Mouse (Mus musculus) forebrain, embryonic 14.5 days (tissue): ENCODE results near the gene Rbm25. TPM values are rescaled to one million over a fixed set of nuclear protein-coding genes. Genes with fewer than 3 reads are reported as not detected.

Experiments
- ATAC-seq: fragments of 200-750 bp; cut with Nextera tagmentation; 2 replicates; pipeline ENCODE4 v1.8.0; 2017; ENCODE audit warnings: mild to moderate bottlenecking, moderate library complexity
- DNase-seq: peaks from one replicate; pipeline ENCODE4 v3.0.0-alpha.2; 2015; ENCODE audit warnings: low spot score
- H3K27ac ChIP-seq: fragments of 300-500 bp; sonication (generic); 2 replicates; pipeline ENCODE4 v1.5.1; 2014; ENCODE audit warnings: low read depth, mild to moderate bottlenecking, control low read depth, low read length, moderate library complexity
- H3K27me3 ChIP-seq: fragments of 300-500 bp; sonication (generic); replicated peaks from 2 replicates; pipeline ENCODE4 v1.6.1; 2014; ENCODE audit warnings: low read length, control low read depth, mixed read lengths; ENCODE audit not compliant: control insufficient read depth, insufficient read depth
- H3K36me3 ChIP-seq: fragments of 300-500 bp; sonication (generic); 2 replicates; pipeline ENCODE4 v1.6.1; 2014; ENCODE audit warnings: low read length, control low read depth; ENCODE audit not compliant: control insufficient read depth, insufficient read depth
- H3K4me1 ChIP-seq: fragments of 300-500 bp; sonication (generic); 2 replicates; pipeline ENCODE4 v1.6.1; 2014; ENCODE audit warnings: antibody characterized with exemption, low read length, control low read depth; ENCODE audit not compliant: control insufficient read depth, insufficient read depth
- H3K4me2 ChIP-seq: fragments of 300-500 bp; sonication (generic); 2 replicates; pipeline ENCODE4 v1.6.1; 2014; ENCODE audit warnings: mild to moderate bottlenecking, control low read depth, low read length
- H3K4me3 ChIP-seq: fragments of 300-500 bp; sonication (generic); 2 replicates; pipeline ENCODE4 v1.5.1; 2014; ENCODE audit warnings: low read depth, low read length, control low read depth
- H3K9ac ChIP-seq: fragments of 300-500 bp; sonication (generic); 2 replicates; pipeline ENCODE4 v1.6.1; 2014; ENCODE audit warnings: mild to moderate bottlenecking, low read length, control low read depth, moderate library complexity
- H3K9me3 ChIP-seq: fragments of 300-500 bp; sonication (generic); replicated peaks from 2 replicates; pipeline ENCODE4 v1.6.1; 2016; ENCODE audit warnings: low read length, control low read depth, mixed read lengths; ENCODE audit not compliant: control insufficient read depth
- WGBS: fragments of 180-500 bp; shearing (Covaris S2); extraction: QIAGEN DNeasy Blood & Tissue Kit; methylation state at CpG from one replicate; pipeline ENCODE4 v1.1.7; 2014; 5-methylcytosine and 5-hydroxymethylcytosine counted together
- polyA plus RNA-seq: library from polyadenylated mRNA; unstranded; fragments of >200 nt; fragmentation: Nextera tagmentation; extraction: Ambion mirVana; gene quantifications from 2 replicates; pipeline ENCODE4 v1.2.1, GENCODE M21; 2014

Rbm25 gene
- polyA plus RNA-seq, 1 experiment from 2014 or later: 164 TPM

GRCm38 (mm10) chr12:83632680-83633025, 1.6 kb downstream of the Rbm25 start:
- Histone ChIP-seq H3K9me3 (no peaks in the 10 kb centered on the region), H3K4me2 (peak overlapping the region; percentile 67), H3K4me3 (peak overlapping the region; percentile 91), H3K27ac (peak overlapping the region; percentile 95), H3K36me3 (peaks cover 18% of the 10 kb centered on the region), H3K9ac (peak overlapping the region; percentile 98), H3K27me3 (no peaks in the 10 kb centered on the region), H3K4me1 (no peaks in the 10 kb centered on the region)
- DNase-seq (peak; percentile 49), ATAC-seq (peak; percentile 49)
- WGBS: under 1% methylated on average over 20 of the region's 20 CpGs

- Histone ChIP-seq H3K4me1 (no peaks in the 10 kb centered on the region), H3K4me3 (peak overlapping the region; percentile 91), H3K36me3 (peaks cover 24% of the 10 kb centered on the region), H3K27ac (no peak overlapping the region), H3K27me3 (no peaks in the 10 kb centered on the region), H3K9ac (no peak overlapping the region), H3K4me2 (peak overlapping the region; percentile 67), H3K9me3 (no peaks in the 10 kb centered on the region)
- ATAC-seq (no peak), DNase-seq (no peak)
- 47% methylated on average over 2 of the region's 2 CpGs for WGBS
Measured at GRCm38 (mm10) chr12:83633807-83634206, 2.8 kb downstream of the Rbm25 start.

GRCm38 (mm10) chr12:83641233-83641632, 10.2 kb downstream of the Rbm25 start:
- H3K27me3 ChIP-seq: no peaks in the 10 kb centered on the region
- 97% methylated on average over 2 of the region's 2 CpGs for WGBS
- H3K27ac ChIP-seq: no peak overlapping the region
- DNase-seq: no peak
- peaks cover 59% of the 10 kb centered on the region for H3K36me3 ChIP-seq
- H3K4me3 ChIP-seq: no peak overlapping the region
- no peak overlapping the region for H3K4me2 ChIP-seq
- no peak for ATAC-seq
- H3K9me3 ChIP-seq: no peaks in the 10 kb centered on the region
- no peak overlapping the region for H3K9ac ChIP-seq
- H3K4me1 ChIP-seq: no peaks in the 10 kb centered on the region

- no peak for DNase-seq
- Histone ChIP-seq H3K9me3 (no peaks in the 10 kb centered on the region), H3K27me3 (no peaks in the 10 kb centered on the region), H3K4me1 (no peaks in the 10 kb centered on the region), H3K4me3 (no peak overlapping the region), H3K27ac (no peak overlapping the region), H3K4me2 (no peak overlapping the region), H3K36me3 (peaks cover 56% of the 10 kb centered on the region), H3K9ac (no peak overlapping the region)
- WGBS: 90% methylated on average over 1 of the region's 1 CpGs
- no peak for ATAC-seq
Measured at GRCm38 (mm10) chr12:83643116-83643515, 12.1 kb downstream of the Rbm25 start.

- Histone ChIP-seq H3K4me2 (no peak overlapping the region), H3K27ac (no peak overlapping the region), H3K9me3 (no peaks in the 10 kb centered on the region), H3K36me3 (peaks cover 71% of the 10 kb centered on the region), H3K4me1 (no peaks in the 10 kb centered on the region), H3K27me3 (no peaks in the 10 kb centered on the region), H3K4me3 (no peak overlapping the region), H3K9ac (no peak overlapping the region)
- no peak for ATAC-seq
- WGBS: 95% methylated on average over 3 of the region's 3 CpGs
- DNase-seq: no peak
Measured at GRCm38 (mm10) chr12:83650346-83650745, 19.3 kb downstream of the Rbm25 start.

GRCm38 (mm10) chr12:83651414-83651813, 20.4 kb downstream of the Rbm25 start:
- no peaks in the 10 kb centered on the region for H3K27me3 ChIP-seq
- no peak overlapping the region for H3K4me3 ChIP-seq
- DNase-seq: no peak
- peaks cover 65% of the 10 kb centered on the region for H3K36me3 ChIP-seq
- no peak overlapping the region for H3K9ac ChIP-seq
- H3K4me2 ChIP-seq: no peak overlapping the region
- no peaks in the 10 kb centered on the region for H3K4me1 ChIP-seq
- H3K27ac ChIP-seq: no peak overlapping the region
- no peak for ATAC-seq
- no peaks in the 10 kb centered on the region for H3K9me3 ChIP-seq

GRCm38 (mm10) chr12:83685466-83685865, 54.4 kb downstream of the Rbm25 start:
- ATAC-seq (no peak), DNase-seq (no peak)
- Histone ChIP-seq H3K4me3 (no peak overlapping the region), H3K27me3 (no peaks in the 10 kb centered on the region), H3K4me2 (no peak overlapping the region), H3K9ac (no peak overlapping the region), H3K9me3 (no peaks in the 10 kb centered on the region), H3K36me3 (peaks cover 28% of the 10 kb centered on the region), H3K4me1 (peaks cover 15% of the 10 kb centered on the region), H3K27ac (no peak overlapping the region)
- 100% methylated on average over 1 of the region's 1 CpGs for WGBS

- no peak overlapping the region for H3K9ac ChIP-seq
- WGBS: 95% methylated on average over 9 of the region's 9 CpGs
- H3K4me2 ChIP-seq: no peak overlapping the region
- H3K9me3 ChIP-seq: no peaks in the 10 kb centered on the region
- no peak overlapping the region for H3K27ac ChIP-seq
- no peaks in the 10 kb centered on the region for H3K27me3 ChIP-seq
- H3K36me3 ChIP-seq: peaks cover 18% of the 10 kb centered on the region
- no peak for DNase-seq
- peaks cover 15% of the 10 kb centered on the region for H3K4me1 ChIP-seq
- H3K4me3 ChIP-seq: no peak overlapping the region
- ATAC-seq: no peak
Measured at GRCm38 (mm10) chr12:83686575-83687350, 55.7 kb downstream of the Rbm25 start.

GRCm38 (mm10) chr12:83687934-83688315, 56.9 kb downstream of the Rbm25 start, which contains the start of gene Psen1:
Gene Psen1, plus strand, starts transcription at chr12:83688152.
- no peaks in the 10 kb centered on the region for H3K9me3 ChIP-seq

More at GRCm38 (mm10) chr12:83687934-83688315, 56.9 kb downstream of the Rbm25 start, which contains the start of gene Psen1:
- no peaks in the 10 kb centered on the region for H3K27me3 ChIP-seq
- peak within 1 kb of the TSS; percentile 79 for H3K4me3 ChIP-seq
- H3K4me1 ChIP-seq: peaks cover 15% of the 10 kb centered on the region
- DNase-seq (peak; percentile 96), ATAC-seq (peak; percentile 99)
- H3K27ac ChIP-seq: peak within 1 kb of the TSS; percentile 91
- WGBS: under 1% methylated on average over 38 of the region's 38 CpGs
- H3K36me3 ChIP-seq: peaks cover 13% of the 10 kb centered on the region; the same call in 1 of the 2 replicates
- H3K4me2 ChIP-seq: peak within 1 kb of the TSS; percentile 88
- peak within 1 kb of the TSS; percentile 77 for H3K9ac ChIP-seq
